Mouse (Mus musculus): ENCODE measurements around the gene Git2. TPM values are rescaled to one million over a fixed set of nuclear protein-coding genes. Genes with fewer than 3 reads are reported as not detected.

Git2 gene
- polyA plus RNA-seq, 1 experiment from 2014 or later = 36.5 TPM

DNA sequence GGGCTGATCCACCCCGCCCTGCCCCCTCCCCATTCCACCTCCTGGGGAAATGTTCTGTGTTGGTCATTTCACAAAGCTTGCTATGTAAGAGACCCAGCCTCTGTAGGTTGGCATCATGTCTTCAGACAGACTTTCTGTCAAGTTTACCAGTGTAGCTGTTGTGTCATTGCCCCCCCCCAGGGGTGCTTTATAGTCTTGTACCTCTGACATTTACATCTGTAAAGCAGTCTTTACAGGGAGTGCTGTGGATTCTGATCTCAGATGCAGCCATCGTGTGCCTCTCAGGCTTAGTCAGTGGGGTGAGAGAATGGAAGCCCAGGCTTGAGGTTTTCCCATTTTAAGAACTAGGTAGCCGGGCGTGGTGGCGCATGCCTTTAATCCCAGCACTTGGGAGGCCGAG lies 26.5 kb upstream of the Git2 start:
- Histone ChIP-seq H3K27me3 (replicated peaks; ENCODE audit: insufficient read depth, low read length) (no peaks in the 10 kb centered on the region), H3K9me3 (ENCODE audit: low read length) (no peaks in the 10 kb centered on the region), H3K4me3 (ENCODE audit: low read depth, low read length) (no peak overlapping the region), H3K4me2 (replicated peaks; ENCODE audit: low read depth, low read length) (no peak overlapping the region), H3K27ac (ENCODE audit: low read length) (no peak overlapping the region), H3K4me1 (ENCODE audit: insufficient read depth, low read depth, low read length) (peaks cover 2% of the 10 kb centered on the region; the same call in 1 of the 2 replicates), H3K36me3 (ENCODE audit: insufficient read depth, low read length) (peaks cover 34% of the 10 kb centered on the region), H3K9ac (replicated peaks; ENCODE audit: low read depth) (no peak overlapping the region)
- WGBS = 96% methylated on average over 6 of the region's 6 CpGs
- ATAC-seq = no peak
- no peak for DNase-seq (ENCODE audit: low spot score)
- TF ChIP-seq EP300 (IDR thresholded peaks at IDR 0.05) (no peak), CTCF (IDR thresholded peaks at IDR 0.05) (no peak)

DNA sequence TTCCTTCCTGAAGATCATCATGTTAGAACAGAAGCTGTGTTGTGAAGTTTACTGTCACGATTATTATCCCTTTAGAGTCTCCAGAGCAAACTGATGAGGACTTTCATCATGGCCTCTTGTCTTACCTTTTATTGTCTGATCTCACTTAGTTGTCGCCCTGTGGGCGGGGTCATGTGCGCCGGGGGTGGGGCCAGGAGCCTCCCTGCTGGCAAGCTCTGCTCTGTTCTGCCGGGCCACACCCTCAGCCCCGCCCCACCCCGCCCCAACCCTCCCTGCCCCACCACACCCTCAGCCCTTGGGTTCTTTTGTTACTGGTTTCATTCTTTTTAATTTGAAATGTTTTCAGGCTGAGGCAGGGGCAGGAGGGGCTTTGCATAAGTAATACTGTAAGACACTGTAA lies 25.7 kb upstream of the Git2 start:
- Histone ChIP-seq H3K4me2 (replicated peaks; ENCODE audit: low read depth, low read length) (no peak overlapping the region), H3K4me3 (ENCODE audit: low read depth, low read length) (no peak overlapping the region), H3K27me3 (replicated peaks; ENCODE audit: insufficient read depth, low read length) (no peaks in the 10 kb centered on the region), H3K27ac (ENCODE audit: low read length) (no peak overlapping the region), H3K9ac (replicated peaks; ENCODE audit: low read depth) (no peak overlapping the region), H3K36me3 (ENCODE audit: insufficient read depth, low read length) (peaks cover 34% of the 10 kb centered on the region), H3K9me3 (ENCODE audit: low read length) (no peaks in the 10 kb centered on the region), H3K4me1 (ENCODE audit: insufficient read depth, low read depth, low read length) (no peaks in the 10 kb centered on the region)
- WGBS = 28% methylated on average over 5 of the region's 8 CpGs
- ATAC-seq = no peak
- TF ChIP-seq CTCF (IDR thresholded peaks at IDR 0.05) (no peak), EP300 (IDR thresholded peaks at IDR 0.05) (no peak)
- no peak for DNase-seq (ENCODE audit: low spot score)

DNA sequence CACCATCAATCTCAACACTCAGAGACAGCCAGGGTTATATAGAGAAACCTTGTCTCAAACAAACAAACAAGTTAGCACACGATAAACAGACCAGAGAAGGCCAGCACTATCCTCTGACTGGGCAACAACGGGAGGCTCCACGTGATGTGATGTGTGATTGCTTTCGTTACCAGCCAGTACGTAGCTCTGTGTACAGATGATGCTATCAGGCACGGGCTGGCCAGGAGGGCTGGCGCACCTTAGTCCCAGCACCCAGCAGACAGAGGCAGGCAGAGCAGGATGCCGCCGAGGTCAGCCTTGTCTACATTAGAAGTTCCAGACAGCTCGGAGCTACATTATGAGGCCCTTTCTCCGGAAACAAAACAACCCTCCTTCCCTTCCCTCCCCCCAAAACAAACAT lies 24.5 kb upstream of the Git2 start:
- WGBS = 58% methylated on average over 11 of the region's 11 CpGs
- Histone ChIP-seq H3K4me1 (ENCODE audit: insufficient read depth, low read depth, low read length) (peaks cover 5% of the 10 kb centered on the region; the same call in 1 of the 2 replicates), H3K36me3 (ENCODE audit: insufficient read depth, low read length) (peaks cover 34% of the 10 kb centered on the region), H3K27me3 (replicated peaks; ENCODE audit: insufficient read depth, low read length) (no peaks in the 10 kb centered on the region), H3K27ac (ENCODE audit: low read length) (no peak overlapping the region), H3K4me2 (replicated peaks; ENCODE audit: low read depth, low read length) (no peak overlapping the region), H3K9ac (replicated peaks; ENCODE audit: low read depth) (no peak overlapping the region), H3K9me3 (ENCODE audit: low read length) (no peaks in the 10 kb centered on the region), H3K4me3 (ENCODE audit: low read depth, low read length) (no peak overlapping the region)
- TF ChIP-seq CTCF (IDR thresholded peaks at IDR 0.05) (no peak), EP300 (IDR thresholded peaks at IDR 0.05) (no peak)
- DNase-seq (ENCODE audit: low spot score) = no peak
- no peak for ATAC-seq

DNA sequence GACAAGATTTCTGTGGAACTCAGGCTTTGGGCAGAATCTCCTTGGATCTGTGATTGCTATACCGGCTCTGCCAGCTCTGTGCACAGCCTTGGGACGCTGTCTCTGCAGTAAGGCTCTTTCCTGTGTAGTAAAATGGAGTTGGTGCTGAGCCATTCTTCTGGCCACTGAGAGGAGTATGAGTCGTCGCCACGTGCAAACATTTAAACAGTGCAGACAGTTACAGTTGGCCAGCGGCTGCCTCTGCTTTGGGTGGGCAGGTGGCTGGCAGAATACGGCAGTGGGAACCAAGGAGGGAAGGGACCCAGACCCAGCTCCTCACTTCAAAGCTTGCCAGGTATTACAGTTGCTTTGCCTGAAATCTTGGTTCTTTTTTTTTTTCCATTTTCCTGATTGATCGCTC lies 21.9 kb upstream of the Git2 start:
- ATAC-seq = no peak
- no peak overlapping the region for H3K9ac ChIP-seq (replicated peaks; ENCODE audit: low read depth)
- H3K36me3 ChIP-seq (ENCODE audit: insufficient read depth, low read length) = peaks cover 24% of the 10 kb centered on the region
- no peak for DNase-seq (ENCODE audit: low spot score)
- no peak overlapping the region for H3K4me3 ChIP-seq (ENCODE audit: low read depth, low read length)
- H3K4me2 ChIP-seq (replicated peaks; ENCODE audit: low read depth, low read length) = no peak overlapping the region
- no peaks in the 10 kb centered on the region for H3K27me3 ChIP-seq (replicated peaks; ENCODE audit: insufficient read depth, low read length)
- no peaks in the 10 kb centered on the region for H3K9me3 ChIP-seq (ENCODE audit: low read length)
- 75% methylated on average over 8 of the region's 8 CpGs for WGBS
- no peak for TF ChIP-seq CTCF (IDR thresholded peaks at IDR 0.05)
- no peak for TF ChIP-seq EP300 (IDR thresholded peaks at IDR 0.05)
- no peak overlapping the region for H3K27ac ChIP-seq (ENCODE audit: low read length)
- H3K4me1 ChIP-seq (ENCODE audit: insufficient read depth, low read depth, low read length) = peaks cover 18% of the 10 kb centered on the region; the same call in 1 of the 2 replicates

DNA sequence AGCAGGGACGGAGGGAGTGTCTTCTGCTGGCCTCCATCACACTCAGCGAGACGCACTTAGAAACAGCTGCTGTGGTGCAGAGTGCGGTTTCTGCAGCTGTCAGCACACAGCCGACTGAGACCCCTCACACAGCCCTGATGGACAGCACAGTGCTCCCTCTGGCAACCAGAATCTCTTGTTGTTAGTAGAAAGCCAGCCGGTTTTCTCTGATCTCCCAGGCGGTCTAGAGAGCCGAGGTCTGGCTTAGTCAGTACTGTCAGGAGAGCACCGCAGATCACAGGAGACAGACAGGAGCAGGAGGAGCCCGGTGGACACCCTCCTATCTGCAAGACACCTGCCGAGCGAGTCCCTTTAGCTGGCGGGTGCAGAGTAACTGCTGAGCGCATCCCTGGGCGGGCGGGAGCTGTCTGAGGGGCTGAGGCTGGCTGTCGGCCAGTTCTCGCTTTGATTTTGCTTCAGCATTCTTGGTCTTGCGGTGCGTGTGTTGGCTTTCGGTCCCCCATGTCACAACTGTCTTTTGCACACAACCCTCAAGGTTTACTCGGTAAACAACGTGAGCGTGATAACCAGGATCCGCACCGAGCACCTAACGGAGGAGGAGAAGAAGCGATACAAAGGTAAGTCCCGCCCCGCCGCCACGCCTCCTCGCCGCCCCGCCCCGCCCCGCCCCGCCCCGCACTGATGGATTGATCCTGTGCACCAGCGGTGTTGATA lies 21.1 kb upstream of the Git2 start:
- DNase-seq (ENCODE audit: low spot score) = peak; percentile 73
- TF ChIP-seq CTCF (IDR thresholded peaks at IDR 0.05) (no peak), EP300 (IDR thresholded peaks at IDR 0.05) (no peak)

GRCm38 (mm10) chr5:114795653-114796052 lies 20.3 kb upstream of the Git2 start:
- peaks cover 31% of the 10 kb centered on the region for H3K36me3 ChIP-seq (ENCODE audit: insufficient read depth, low read length)
- no peaks in the 10 kb centered on the region for H3K9me3 ChIP-seq (ENCODE audit: low read length)
- DNase-seq (ENCODE audit: low spot score) (no peak), ATAC-seq (no peak)
- TF ChIP-seq CTCF (IDR thresholded peaks at IDR 0.05) = no peak
- TF ChIP-seq EP300 (IDR thresholded peaks at IDR 0.05) = no peak
- no peak overlapping the region for H3K4me2 ChIP-seq (replicated peaks; ENCODE audit: low read depth, low read length)
- peak overlapping the region; percentile 83 for H3K27ac ChIP-seq (ENCODE audit: low read length)
- WGBS = 70% methylated on average over 9 of the region's 9 CpGs
- H3K9ac ChIP-seq (replicated peaks; ENCODE audit: low read depth) = no peak overlapping the region
- H3K27me3 ChIP-seq (replicated peaks; ENCODE audit: insufficient read depth, low read length) = no peaks in the 10 kb centered on the region
- no peak overlapping the region for H3K4me3 ChIP-seq (ENCODE audit: low read depth, low read length)
- H3K4me1 ChIP-seq (ENCODE audit: insufficient read depth, low read depth, low read length) = peaks cover 18% of the 10 kb centered on the region; the same call in 1 of the 2 replicates

More for the DNA sequence above, 21.1 kb upstream of the Git2 start:
- Histone ChIP-seq H3K27ac (ENCODE audit: low read length) (peak overlapping the region; percentile 64), H3K4me3 (ENCODE audit: low read depth, low read length) (no peak overlapping the region), H3K9me3 (ENCODE audit: low read length) (no peaks in the 10 kb centered on the region), H3K4me1 (ENCODE audit: insufficient read depth, low read depth, low read length) (peaks cover 18% of the 10 kb centered on the region; the same call in 1 of the 2 replicates), H3K4me2 (replicated peaks; ENCODE audit: low read depth, low read length) (peak overlapping the region; percentile 42), H3K36me3 (ENCODE audit: insufficient read depth, low read length) (peaks cover 25% of the 10 kb centered on the region), H3K9ac (replicated peaks; ENCODE audit: low read depth) (no peak overlapping the region), H3K27me3 (replicated peaks; ENCODE audit: insufficient read depth, low read length) (no peaks in the 10 kb centered on the region)
- ATAC-seq = peak; percentile 49
- 28% methylated on average over 38 of the region's 40 CpGs for WGBS
